Mouse (Mus musculus) gastrocnemius, adult 18-20 months (tissue): Measurements from ENCODE around the gene Cpa4. TPM values are rescaled to one million over a fixed set of nuclear protein-coding genes. Genes with fewer than 3 reads are reported as not detected.

Experiments
- DNase-seq: peaks from one replicate; pipeline ENCODE4 v3.0.0; 2021; ENCODE audit warnings: low spot score
- total RNA-seq, 2 experiments: library from RNA; stranded (reverse); gene quantifications; 2 replicates each; pipeline ENCODE4 v1.2.3; 2021

The Cpa4 gene
- total RNA-seq, 2 experiments from 2014 or later = not detected

DNA sequence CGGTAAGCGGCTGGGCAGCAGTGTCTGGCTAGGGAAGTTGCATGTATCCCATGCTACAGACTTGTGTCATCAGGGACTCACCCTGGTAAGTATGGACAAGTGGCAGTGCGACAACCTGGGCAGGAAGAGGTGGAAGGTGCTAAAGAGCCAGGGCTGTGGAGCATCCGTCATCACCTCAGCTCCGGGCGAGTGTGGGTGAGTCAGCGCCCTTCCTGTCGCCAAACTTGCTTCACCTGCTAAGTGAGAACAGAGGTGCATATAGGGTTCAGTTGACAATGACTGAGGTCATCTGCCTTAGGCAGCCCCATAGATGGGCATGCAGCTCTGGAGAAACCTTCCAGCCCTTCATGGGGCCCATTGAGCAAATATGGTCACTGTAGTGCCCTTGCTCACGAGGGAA lies 56.6 kb downstream of the Cpa4 start:
- no peak for DNase-seq

DNA sequence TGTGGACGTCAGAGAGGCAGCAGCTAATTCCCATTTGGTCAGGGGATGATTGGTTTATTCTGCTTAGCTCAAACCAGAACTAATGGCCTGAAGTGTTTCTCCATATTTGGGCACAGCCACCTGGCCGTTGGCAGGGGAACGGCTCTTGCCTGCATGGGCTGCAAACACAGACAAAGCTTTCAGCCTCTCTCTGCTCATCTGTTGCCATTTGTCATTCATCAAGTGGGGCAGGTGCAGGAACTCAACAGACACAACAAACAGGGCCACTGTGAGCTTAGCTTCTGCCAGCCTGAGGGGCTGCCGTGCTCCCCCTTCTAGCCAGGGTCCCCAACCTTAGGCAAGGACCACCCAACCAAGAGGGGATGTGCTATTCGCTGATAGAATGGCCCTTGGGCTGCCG lies 60.0 kb downstream of the Cpa4 start:
- no peak for DNase-seq

DNA sequence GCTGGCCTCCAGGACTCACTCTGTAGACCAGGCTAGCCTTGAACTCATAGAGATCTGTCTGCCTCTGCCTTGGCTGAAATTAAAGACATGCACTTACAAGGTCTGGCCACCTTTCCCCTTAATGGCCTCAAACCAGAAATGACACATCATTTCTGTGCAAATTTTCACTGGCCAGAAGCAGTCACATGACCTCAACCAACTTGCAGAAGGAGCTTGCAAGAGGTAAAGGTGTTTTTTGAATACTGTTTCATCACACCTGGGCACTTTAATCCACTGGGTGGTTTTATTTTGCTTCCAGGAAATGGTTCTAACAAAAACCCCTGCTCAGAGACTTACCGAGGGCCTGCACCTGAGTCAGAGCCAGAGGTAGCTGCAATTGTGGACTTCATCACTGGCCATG lies 61.8 kb downstream of the Cpa4 start:
- DNase-seq = no peak

DNA sequence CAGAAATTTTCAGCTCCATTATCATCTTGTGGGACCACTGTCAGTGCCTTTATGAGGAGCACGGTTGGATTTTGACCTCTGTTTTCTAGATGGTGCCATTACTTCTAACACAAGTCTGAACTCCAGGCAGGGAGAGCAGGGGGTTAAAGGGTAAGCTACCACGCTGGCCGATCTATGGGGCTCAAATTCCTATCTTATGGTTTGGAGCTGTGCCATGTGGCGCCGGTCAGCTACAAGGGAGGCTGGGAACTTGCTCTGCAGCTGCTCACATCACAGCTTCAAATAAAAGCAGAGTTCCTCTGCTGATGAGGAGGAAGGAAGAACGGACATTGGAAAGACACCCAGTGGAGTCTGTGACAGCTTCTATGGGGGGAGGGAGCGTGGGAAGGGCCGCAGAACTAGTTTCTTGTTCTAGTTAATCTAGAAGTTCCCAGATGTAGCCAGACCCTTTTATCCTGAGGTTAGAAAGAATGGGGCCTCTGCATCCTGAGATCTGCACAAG lies 67.2 kb downstream of the Cpa4 start:
- no peak for DNase-seq

DNA sequence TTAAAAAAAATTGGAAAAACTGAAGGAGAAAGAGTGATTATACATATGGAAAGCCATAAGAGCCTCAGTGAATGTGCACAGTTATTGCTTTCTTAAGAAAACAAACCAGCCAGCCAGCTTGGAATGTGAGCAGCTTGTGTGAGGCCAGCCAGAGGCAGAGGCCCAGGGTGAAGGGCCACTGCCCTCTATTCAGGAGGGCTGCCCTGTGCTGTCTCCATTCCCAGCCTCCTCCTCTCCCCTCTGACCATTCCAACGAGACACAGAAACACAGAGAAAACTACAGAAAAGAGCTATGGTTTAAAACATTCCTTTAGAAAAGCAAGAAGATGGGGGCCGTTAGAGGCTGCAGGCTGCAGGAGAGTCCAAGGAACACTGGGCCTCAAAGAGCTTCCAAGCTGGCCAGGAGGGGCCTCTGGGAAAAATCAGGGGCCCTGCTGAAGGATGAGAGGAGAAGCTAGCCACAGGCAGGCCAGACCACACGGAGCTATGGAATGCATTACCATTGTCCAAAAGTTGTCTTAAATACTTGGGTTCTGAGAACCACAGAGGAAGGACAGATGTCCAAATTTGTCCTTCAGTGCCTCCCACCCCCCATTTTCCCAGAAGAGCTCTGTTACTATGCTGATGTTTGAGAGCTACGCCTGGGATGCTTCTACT lies 68.1 kb downstream of the Cpa4 start:
- no peak for DNase-seq

DNA sequence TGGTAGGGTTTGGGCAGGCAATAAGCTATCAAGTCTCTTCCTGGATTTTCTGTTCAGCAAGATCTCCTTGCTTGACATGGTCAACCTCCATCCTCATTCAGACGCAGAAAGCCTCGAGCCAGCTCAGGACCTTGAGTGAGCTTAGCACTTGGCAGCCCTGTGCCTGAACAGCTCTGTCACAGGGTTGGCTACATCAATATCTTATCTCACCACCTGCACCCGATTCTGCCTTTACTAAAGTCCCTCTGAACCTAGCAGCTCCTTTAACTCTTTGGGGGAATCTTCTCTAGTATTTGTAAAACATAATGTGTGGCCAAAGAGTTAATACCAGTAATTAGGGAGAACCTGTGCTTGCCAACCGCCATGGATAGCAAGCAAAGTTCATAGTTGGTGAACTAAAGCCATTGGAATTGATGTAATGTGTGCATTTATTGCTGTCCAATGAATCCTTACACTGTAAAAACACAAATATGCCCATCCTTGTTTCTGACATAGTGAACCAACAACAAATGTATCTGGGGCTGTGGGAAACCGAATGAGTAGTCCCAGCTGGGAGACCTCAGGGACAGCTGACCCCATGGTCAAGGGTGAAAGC lies 70.6 kb downstream of the Cpa4 start, which contains the start of gene Cpa1:
Gene Cpa1 (plus strand): TSS at position 545 of the 595 bp plus-strand sequence.
- DNase-seq = no peak

Other genes starting within 250 kb of the Cpa4 start
- 10 to 100 TPM; 16.3 to 18.5 TPM for gene Zc3hc1, start 177.3 kb upstream of the Cpa4 start, total RNA-seq
- 10 to 100 TPM; 38.4 to 41.3 TPM for gene Klhdc10, start 166.5 kb upstream of the Cpa4 start, total RNA-seq
- 10 to 100 TPM in 1 of 2 experiments, 1 to 10 TPM in 1; 9.6 to 10.8 TPM for gene Tmem209, start 58.6 kb upstream of the Cpa4 start, total RNA-seq
- gene Ssmem1, start 58.5 kb upstream of the Cpa4 start, total RNA-seq = not detected
- gene Cpa2, start 26.8 kb upstream of the Cpa4 start, total RNA-seq = not detected
- gene Cpa5, start 42.6 kb downstream of the Cpa4 start, total RNA-seq = not detected
- not detected for gene Cpa1, start 70.8 kb downstream of the Cpa4 start, total RNA-seq
- under 1 TPM; 0.78 to 0.80 TPM for gene Cep41, start 125.4 kb downstream of the Cpa4 start, total RNA-seq
- gene Mest, start 155.2 kb downstream of the Cpa4 start, total RNA-seq = 1 to 10 TPM; 1.8 to 3.2 TPM